Mouse (Mus musculus): ENCODE results near the gene Wscd2. TPM values are rescaled to one million over a fixed set of nuclear protein-coding genes. Genes with fewer than 3 reads are reported as not detected.

The Wscd2 gene
- total and polyA plus RNA-seq, 3 experiments, result 0.26 to 1.5 (median 0.34) TPM

- peak; percentile 59 to 71 for DNase-seq
- TF ChIP-seq EP300 (IDR thresholded peaks at IDR 0.05; ENCODE audit: insufficient read depth, low read depth, low read length) (peak; percentile 54; the same call in 1 of the 2 replicates), CTCF (IDR thresholded peaks at IDR 0.05) (no peak)
- Histone ChIP-seq H3K27me3 (ENCODE audit: control insufficient read depth, insufficient read depth, low read length) (no peaks in the 10 kb centered on the region), H3K9ac (ENCODE audit: low read depth, low read length) (no peak overlapping the region), H3K79me2 (replicated peaks; ENCODE audit: control insufficient read depth, insufficient read depth, low read length) (no peaks in the 10 kb centered on the region), H3K4me1 (ENCODE audit: control insufficient read depth, insufficient read depth, low read length) (peaks cover 7% of the 10 kb centered on the region), H3K36me3 (ENCODE audit: control insufficient read depth, insufficient read depth, low read length) (no peaks in the 10 kb centered on the region), H3K27ac (no peak overlapping the region), H3K4me3 (no peak overlapping the region)
- 70% methylated on average over 12 of the region's 12 CpGs for WGBS
- intact Hi-C loops (cut with DNase I), result no loop called here
These were observed 121.7 kb downstream of the Wscd2 start for GRCm38 (mm10) chr5:113611771-113612233.

- Histone ChIP-seq H3K4me1 (ENCODE audit: control insufficient read depth, insufficient read depth, low read length) (no peaks in the 10 kb centered on the region), H3K27ac (no peak overlapping the region), H3K36me3 (ENCODE audit: control insufficient read depth, insufficient read depth, low read length) (no peaks in the 10 kb centered on the region), H3K27me3 (ENCODE audit: control insufficient read depth, insufficient read depth, low read length) (no peaks in the 10 kb centered on the region), H3K4me3 (no peak overlapping the region), H3K9ac (ENCODE audit: low read depth, low read length) (no peak overlapping the region), H3K79me2 (replicated peaks; ENCODE audit: control insufficient read depth, insufficient read depth, low read length) (no peaks in the 10 kb centered on the region)
- 95% methylated on average over 4 of the region's 4 CpGs for WGBS
- DNase-seq, result no peak
- TF ChIP-seq POLR2A (IDR thresholded peaks at IDR 0.05; ENCODE audit: insufficient read depth, low read depth, low read length), result no peak
- TF ChIP-seq EP300 (IDR thresholded peaks at IDR 0.05; ENCODE audit: insufficient read depth, low read depth, low read length), result no peak
- no peak for TF ChIP-seq CTCF (IDR thresholded peaks at IDR 0.05)
- intact Hi-C loops (cut with DNase I), result no loop called here
These were observed 128.6 kb downstream of the Wscd2 start for GRCm38 (mm10) chr5:113618716-113619115.

- 63% methylated on average over 1 of the region's 1 CpGs for WGBS
- Histone ChIP-seq H3K4me3 (no peak overlapping the region), H3K27me3 (ENCODE audit: control insufficient read depth, insufficient read depth, low read length) (no peaks in the 10 kb centered on the region), H3K27ac (no peak overlapping the region), H3K79me2 (replicated peaks; ENCODE audit: control insufficient read depth, insufficient read depth, low read length) (no peaks in the 10 kb centered on the region), H3K4me1 (ENCODE audit: control insufficient read depth, insufficient read depth, low read length) (no peaks in the 10 kb centered on the region), H3K36me3 (ENCODE audit: control insufficient read depth, insufficient read depth, low read length) (no peaks in the 10 kb centered on the region), H3K9ac (ENCODE audit: low read depth, low read length) (no peak overlapping the region)
- intact Hi-C loops (cut with DNase I), result no loop called here
- TF ChIP-seq EP300 (IDR thresholded peaks at IDR 0.05; ENCODE audit: insufficient read depth, low read depth, low read length), result no peak
- TF ChIP-seq POLR2A (IDR thresholded peaks at IDR 0.05; ENCODE audit: insufficient read depth, low read depth, low read length), result no peak
- no peak for TF ChIP-seq CTCF (IDR thresholded peaks at IDR 0.05)
- DNase-seq, result no peak
These were observed 129.0 kb downstream of the Wscd2 start for GRCm38 (mm10) chr5:113619151-113619550.

GRCm38 (mm10) chr5:113620130-113620716 lies 130.1 kb downstream of the Wscd2 start:
- DNase-seq, result no peak
- H3K27ac ChIP-seq, result no peak overlapping the region
- intact Hi-C loops (cut with DNase I), result no loop called here
- peaks cover 2% of the 10 kb centered on the region; the same call in 1 of the 2 replicates for H3K4me1 ChIP-seq (ENCODE audit: control insufficient read depth, insufficient read depth, low read length)
- no peak overlapping the region for H3K4me3 ChIP-seq
- H3K9ac ChIP-seq (ENCODE audit: low read depth, low read length), result no peak overlapping the region
- no peak for TF ChIP-seq CTCF (IDR thresholded peaks at IDR 0.05)
- no peak for TF ChIP-seq EP300 (IDR thresholded peaks at IDR 0.05; ENCODE audit: insufficient read depth, low read depth, low read length)
- TF ChIP-seq POLR2A (IDR thresholded peaks at IDR 0.05; ENCODE audit: insufficient read depth, low read depth, low read length), result no peak
- H3K79me2 ChIP-seq (replicated peaks; ENCODE audit: control insufficient read depth, insufficient read depth, low read length), result no peaks in the 10 kb centered on the region
- H3K36me3 ChIP-seq (ENCODE audit: control insufficient read depth, insufficient read depth, low read length), result no peaks in the 10 kb centered on the region
- no peaks in the 10 kb centered on the region for H3K27me3 ChIP-seq (ENCODE audit: control insufficient read depth, insufficient read depth, low read length)
- WGBS, result 80% methylated on average over 16 of the region's 16 CpGs

GRCm38 (mm10) chr5:113620999-113621398 lies 130.9 kb downstream of the Wscd2 start:
- H3K79me2 ChIP-seq (replicated peaks; ENCODE audit: control insufficient read depth, insufficient read depth, low read length), result no peaks in the 10 kb centered on the region
- DNase-seq, result no peak
- H3K27me3 ChIP-seq (ENCODE audit: control insufficient read depth, insufficient read depth, low read length), result no peaks in the 10 kb centered on the region
- H3K36me3 ChIP-seq (ENCODE audit: control insufficient read depth, insufficient read depth, low read length), result no peaks in the 10 kb centered on the region
- intact Hi-C loops (cut with DNase I), result no loop called here
- H3K4me1 ChIP-seq (ENCODE audit: control insufficient read depth, insufficient read depth, low read length), result peaks cover 2% of the 10 kb centered on the region; the same call in 1 of the 2 replicates
- TF ChIP-seq EP300 (IDR thresholded peaks at IDR 0.05; ENCODE audit: insufficient read depth, low read depth, low read length), result no peak
- TF ChIP-seq POLR2A (IDR thresholded peaks at IDR 0.05; ENCODE audit: insufficient read depth, low read depth, low read length), result no peak
- no peak for TF ChIP-seq CTCF (IDR thresholded peaks at IDR 0.05)
- WGBS, result 48% methylated on average over 7 of the region's 7 CpGs
- H3K9ac ChIP-seq (ENCODE audit: low read depth, low read length), result no peak overlapping the region
- H3K4me3 ChIP-seq, result no peak overlapping the region
- H3K27ac ChIP-seq, result no peak overlapping the region

- no peak for DNase-seq
- Histone ChIP-seq H3K79me2 (replicated peaks; ENCODE audit: control insufficient read depth, insufficient read depth, low read length) (no peaks in the 10 kb centered on the region), H3K4me3 (no peak overlapping the region), H3K27ac (no peak overlapping the region), H3K27me3 (ENCODE audit: control insufficient read depth, insufficient read depth, low read length) (no peaks in the 10 kb centered on the region), H3K36me3 (ENCODE audit: control insufficient read depth, insufficient read depth, low read length) (no peaks in the 10 kb centered on the region), H3K4me1 (ENCODE audit: control insufficient read depth, insufficient read depth, low read length) (peaks cover 6% of the 10 kb centered on the region), H3K9ac (ENCODE audit: low read depth, low read length) (no peak overlapping the region)
- 29% methylated on average over 2 of the region's 2 CpGs for WGBS
- no peak for TF ChIP-seq POLR2A (IDR thresholded peaks at IDR 0.05; ENCODE audit: insufficient read depth, low read depth, low read length)
- TF ChIP-seq CTCF (IDR thresholded peaks at IDR 0.05), result no peak
- TF ChIP-seq EP300 (IDR thresholded peaks at IDR 0.05; ENCODE audit: insufficient read depth, low read depth, low read length), result no peak
- intact Hi-C loops (cut with DNase I), result no loop called here
These were observed 132.9 kb downstream of the Wscd2 start for GRCm38 (mm10) chr5:113623052-113623451.

Measured in heart, adult 2 months (tissue).